Mouse (Mus musculus) yolk sac, embryonic 10.5 days (tissue): ENCODE measurements around the gene Lrrc36.
A peak's percentile ranks its signal among the peaks of the same experiment; 100 is the strongest.

Source experiments
- DNase-seq: peaks from one replicate; pipeline ENCODE4 v3.0.0-alpha.2; 2017; ENCODE audit warnings: low spot score

Lrrc36 gene

DNA sequence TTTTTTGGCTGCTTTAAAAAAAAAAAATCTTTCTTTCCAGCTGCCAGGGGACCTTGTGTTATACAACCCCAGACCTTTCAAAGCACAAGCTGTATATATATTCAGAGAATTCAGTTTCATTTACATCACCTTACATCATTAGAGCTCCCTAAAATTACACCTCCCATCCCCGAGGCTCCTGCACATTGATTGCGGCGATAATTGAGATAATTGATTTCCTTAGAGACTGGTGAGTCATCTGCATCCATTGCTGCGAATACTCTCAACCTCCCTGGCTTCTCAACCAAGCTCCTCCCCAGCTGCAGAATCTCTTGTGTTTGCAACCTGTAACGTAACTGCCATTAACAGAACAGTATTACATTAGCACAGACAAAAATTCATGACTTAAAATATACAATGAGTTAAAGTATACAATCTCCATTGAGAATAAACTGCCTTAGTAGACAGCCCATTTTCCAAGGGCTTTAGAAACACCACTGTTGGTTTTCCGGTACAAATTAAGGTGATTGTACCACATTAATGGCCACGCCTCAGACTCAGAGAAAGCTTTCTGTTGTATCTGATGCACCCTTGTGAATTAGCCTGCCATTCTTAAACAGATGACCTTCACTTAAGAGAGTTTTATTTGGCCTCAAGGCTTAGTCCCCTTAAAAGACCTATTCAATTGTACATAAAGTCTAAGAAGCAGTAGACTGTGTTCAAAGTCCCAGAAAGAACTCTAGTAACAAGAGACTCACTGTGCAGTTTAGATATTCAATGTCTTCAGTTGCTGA, 18.6 kb downstream of the Lrrc36 start:
- DNase-seq: no peak

DNA sequence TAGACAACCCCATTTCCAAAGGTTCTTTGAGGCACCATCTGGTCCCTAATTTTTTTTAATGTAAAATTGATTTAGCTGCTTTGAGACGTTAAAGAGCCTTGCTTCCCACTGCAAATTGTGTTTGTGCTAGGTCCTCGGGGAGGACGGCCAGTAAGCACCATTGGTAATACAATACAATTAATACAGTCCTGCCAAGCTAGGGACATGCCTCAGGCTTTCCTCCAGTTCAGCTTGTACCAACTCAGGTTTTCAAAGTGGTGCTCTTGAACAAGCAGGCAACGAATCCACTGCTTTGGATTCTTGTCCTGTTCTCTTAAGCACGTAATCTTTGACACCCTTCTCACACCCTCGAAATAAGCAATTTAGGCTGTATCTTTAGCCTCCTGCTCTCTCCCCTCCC, 19.6 kb downstream of the Lrrc36 start:
- no peak for DNase-seq

DNA sequence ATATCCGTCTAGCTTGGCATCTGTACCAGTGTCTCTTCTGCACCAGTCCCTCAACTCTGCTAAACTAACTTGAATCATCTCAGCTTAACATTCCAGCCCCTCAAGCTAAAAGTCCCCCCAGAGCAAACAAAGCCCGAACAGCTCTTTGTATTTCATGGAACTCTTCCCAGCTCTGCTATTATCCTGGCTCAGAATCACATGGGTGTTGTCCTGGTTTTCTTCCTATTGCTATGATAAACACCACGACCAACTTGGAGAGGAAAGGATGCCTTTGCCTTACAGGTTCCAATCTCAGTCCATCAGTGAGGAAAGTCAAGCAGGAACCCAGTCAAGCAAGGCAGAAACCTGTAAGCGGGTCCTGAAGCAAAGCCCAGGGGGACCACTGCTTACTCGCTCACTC, 20.1 kb downstream of the Lrrc36 start:
- no peak for DNase-seq

DNA sequence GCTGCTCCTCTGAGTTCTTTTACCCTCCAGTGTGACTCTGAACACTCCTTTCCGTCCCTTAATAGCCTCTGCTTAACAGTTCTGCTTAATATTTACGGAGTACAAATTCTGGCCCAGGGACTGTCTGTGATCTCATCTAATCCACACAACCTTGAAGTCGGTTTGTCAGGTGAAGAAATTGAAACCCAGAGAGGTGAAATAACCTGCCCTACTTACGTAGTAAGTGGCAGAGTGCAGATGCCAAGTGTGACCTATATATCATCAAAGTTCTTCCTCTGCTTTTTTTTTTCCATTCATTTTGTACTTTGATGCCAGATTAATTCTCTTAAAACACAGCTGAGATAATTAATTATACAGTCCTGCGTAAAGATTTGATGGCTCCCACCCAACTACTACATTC, 20.8 kb downstream of the Lrrc36 start:
- DNase-seq: no peak

DNA sequence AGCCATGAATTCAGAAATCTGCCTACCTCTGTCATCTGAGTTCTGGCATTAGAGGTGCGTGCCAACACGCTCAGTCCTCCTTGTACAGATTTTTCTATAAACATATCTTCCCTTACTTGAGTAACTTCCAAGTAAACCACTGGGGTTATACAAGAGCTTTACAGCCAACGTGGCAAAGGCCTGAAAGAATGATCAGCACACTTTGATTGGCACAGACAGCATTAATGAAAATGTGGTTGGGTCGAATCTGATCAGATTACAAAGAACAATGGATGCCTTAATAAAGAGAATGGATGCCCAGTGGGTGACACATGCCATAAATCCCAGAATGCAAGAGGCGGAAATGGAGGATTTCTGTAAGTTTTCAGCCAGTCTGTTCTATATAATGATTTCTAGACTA, 22.8 kb downstream of the Lrrc36 start:
- no peak for DNase-seq

DNA sequence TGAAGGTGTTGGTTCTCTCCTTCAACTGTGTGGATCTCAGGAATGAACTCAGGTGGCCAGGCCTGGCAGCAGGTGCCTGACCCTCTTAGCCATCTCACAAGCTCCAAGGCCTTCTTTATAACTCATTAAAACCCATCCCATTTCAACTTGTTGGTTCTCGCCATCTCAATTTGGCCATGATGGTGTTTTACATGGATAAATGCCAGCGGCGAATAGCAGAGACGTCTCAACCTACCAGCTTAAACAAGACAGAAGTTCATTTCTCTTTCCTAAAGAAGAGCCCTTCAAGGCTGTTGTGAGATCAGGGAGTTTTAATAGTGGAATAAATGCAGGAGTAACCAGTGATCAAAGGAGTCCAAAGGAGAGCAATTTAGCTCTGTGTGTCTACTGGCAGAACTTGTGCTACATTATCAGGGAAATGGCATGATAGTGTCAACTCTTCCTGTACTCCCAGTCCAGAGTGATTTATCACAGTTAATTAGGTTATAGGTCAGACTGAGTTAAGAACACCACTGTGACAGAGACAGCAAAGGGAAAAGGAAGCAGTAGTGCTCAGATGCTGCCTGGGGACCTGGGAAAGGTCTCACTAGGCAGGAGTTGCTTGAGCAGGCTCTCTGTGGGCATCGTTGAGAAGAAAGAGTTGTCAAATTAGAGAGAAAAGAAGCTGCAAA, 23.8 kb downstream of the Lrrc36 start:
- DNase-seq: no peak

DNA sequence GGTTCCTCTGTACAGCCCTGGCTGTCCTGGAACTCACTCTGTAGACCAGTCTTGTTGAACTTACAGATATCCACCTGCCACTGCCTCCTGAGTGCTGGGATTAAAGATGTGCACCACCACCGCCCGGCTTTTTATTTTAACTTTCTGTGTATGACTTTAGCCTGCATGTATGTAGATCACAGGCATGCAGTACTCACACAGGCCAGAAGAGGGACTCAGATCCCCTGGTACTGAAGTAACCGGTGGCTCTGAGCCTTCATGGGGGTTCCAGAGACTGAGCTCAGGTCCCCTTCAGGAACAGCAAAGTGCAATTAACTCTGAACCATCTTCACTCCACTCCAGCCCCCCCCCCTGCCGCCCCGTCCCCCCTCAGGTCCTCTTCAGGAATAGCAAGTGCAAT, 25.5 kb downstream of the Lrrc36 start:
- DNase-seq: no peak

DNA sequence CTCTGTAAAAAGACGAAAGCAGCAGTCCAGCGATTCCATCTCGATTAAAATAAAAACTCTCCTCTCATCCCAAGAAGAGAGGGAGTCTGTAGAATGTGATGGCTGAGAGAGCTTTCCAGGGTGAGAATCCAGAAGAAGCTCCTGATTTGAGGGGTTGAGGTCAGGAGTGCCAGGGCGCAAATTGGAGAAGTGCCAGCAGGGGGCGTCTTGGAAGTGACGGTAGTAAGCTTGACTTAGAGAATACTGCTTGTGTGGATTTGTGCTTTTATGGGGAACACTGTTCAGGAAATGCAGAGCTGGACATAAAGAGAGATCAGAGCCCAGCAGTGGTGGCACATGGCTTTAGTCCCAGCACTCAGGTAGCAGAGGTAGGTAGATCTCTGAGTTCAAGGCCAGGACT, 28.1 kb downstream of the Lrrc36 start:
- peak; percentile 41 for DNase-seq

DNA sequence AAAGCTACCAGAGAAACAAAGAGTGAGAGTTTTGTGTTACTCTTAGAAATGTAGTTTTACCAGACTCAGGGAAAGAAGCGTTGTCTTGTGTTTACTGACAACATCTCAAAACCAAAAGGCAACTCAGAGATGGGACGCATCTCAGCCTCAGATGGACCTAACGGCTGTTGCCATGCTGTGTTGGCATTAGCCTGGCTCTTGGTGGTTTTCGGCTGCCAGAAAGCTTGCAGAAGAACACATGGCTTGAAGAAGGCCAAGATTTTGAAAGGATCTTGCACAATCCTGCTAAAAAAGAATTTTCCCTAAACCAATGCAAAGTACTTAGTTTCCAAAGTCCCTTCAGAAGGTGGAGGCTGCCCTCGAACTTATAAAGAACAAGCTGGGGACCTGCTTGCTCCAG, 29.3 kb downstream of the Lrrc36 start:
- no peak for DNase-seq

DNA sequence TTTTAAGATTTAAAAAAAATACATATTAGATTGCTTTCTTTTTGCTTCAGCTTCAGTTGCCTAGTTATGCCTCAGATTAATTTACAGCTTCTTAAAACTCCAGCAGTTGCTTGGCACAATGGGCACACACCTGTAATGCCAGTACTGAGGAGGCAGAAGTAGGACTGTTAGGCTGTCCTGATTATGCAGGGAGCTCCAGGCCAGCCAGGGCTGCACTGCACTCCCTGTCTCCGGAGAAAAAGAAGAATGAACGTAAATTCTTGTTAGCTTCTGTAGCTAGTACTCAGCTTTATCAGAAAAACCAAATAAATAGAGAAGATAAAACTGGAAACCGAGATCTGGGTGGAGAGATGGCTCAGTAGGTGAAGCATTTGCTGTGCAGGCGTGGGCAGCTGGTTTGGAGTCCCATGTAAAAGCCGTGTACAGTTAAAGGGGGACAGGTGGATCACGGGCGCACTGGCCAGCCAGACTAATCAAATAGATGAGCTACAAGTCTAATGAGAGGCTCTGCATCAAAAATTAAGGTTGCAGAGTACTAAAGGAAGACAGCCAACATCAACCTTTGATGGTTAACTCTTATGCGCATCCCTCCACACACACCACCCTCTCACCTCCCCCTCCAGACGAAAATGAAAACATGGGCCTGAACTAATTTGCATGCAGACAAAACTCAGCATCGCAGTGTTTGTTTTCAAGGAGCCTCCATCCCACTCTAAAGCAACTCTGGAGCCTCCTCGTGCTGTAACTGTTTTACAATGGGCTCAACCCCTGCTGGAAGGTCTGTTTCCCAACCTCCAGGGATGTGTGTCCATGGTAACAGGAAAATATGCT, 32.1 kb downstream of the Lrrc36 start:
- peak; percentile 18 for DNase-seq

DNA sequence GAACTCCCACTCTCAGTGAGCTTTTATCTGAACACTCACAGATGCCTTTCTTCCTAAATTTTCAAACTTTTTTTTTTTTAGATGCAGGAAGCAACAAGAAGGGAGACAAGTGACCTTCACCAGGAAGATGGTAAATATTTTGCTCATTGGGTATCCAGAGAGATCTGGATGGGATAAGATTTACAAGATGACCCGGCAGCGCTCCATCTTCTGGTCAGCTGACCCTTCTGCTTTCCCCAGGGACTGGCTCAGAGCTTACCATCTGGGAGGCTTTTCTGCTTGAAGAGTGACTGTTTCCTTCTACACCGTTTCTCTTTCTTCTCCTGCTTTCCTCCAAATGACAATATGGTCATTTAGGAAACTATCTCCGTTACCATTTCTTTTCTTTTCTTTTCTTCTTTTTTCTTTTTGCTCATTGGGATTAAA, 32.8 kb downstream of the Lrrc36 start:
- DNase-seq: peak; percentile 12

DNA sequence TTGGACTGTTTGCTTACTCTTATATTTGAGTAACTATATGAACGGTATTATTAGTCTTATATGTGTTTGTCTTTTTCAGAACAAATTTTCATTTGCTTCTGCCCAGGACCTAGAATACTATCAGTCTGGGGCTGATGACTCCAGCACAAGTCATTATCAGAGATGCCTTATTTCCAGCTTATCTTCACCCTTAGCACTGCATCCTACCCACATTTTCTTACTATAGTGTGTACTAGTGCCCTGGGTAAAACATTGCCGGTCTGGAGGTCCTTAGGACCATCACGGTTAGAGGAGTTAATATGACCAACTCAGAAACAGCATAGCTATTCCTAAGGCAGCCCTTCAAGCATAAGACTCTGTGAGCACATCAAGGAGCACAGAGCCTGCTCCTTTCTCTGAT, 34.8 kb downstream of the Lrrc36 start:
- no peak for DNase-seq

DNA sequence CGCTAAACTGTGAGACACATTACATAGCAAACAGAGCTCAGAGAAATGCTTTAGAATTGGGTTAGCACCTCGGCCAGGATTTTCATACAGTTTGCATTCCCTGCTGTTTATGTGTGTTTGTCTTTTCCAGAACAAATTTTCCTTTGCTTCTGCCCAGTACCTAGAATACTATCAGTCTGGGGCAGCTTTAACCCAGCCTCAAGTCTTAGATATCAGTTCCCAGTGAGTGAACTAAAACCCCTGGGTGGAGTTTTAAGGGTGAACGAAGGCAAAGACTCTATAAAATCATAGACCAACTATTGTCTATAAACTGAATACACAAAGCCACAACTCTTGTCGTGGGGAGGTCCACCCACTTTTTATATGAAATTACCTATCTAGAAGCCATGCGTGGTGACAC, 35.2 kb downstream of the Lrrc36 start:
- DNase-seq: no peak

DNA sequence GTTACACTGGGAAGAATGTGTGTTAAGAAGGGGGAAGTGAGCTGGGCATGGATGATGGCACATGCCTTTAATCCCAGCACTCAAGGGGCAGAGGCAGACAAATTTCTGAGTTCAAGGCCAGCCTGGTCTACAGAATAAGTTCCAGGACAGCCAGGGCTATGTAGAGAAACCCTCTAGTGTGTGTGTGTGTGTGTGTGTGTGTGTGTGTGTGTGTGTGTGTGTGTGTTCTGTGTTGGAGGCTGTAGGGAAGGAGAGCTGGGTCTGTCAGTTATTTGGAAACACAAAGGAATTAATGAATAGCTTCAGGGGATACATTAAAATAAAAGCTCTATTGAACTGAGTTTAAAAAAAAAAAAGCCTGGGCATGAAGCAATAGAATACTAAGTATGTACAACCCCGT, 37.6 kb downstream of the Lrrc36 start:
- DNase-seq: no peak

DNA sequence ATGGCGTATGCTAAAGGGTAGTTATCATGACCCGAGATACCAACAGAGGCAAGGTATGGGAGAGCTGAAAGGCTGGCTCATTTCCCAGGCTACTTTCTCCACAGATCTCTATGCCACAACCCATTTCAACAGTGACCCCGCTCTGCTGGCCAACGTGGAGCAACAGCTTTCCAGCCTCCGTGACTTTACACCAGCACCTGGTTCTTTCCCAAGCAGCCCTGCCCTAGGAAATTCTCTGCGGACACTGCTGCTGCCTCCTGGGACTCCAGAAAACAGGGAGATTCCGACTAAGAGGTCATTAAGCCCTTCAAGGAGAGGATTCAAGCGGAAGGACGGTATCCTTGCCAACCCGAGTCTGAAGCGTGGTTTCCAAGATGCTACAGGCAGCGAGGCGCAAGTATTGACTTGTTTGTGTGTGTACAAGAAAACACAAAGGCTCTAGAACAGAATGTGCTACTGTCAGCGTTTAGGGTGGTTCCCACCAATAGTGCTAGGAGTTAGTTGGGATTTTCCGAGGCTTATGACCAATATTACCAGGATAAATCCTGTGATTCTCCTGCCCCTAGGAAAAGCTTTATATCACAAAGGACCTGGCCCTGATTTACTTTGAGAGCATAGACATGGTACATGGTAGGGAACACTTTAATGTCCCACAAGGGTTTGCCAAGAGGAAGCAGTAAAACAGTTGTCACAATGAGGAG, 38.7 kb downstream of the Lrrc36 start:
- DNase-seq: no peak

DNA sequence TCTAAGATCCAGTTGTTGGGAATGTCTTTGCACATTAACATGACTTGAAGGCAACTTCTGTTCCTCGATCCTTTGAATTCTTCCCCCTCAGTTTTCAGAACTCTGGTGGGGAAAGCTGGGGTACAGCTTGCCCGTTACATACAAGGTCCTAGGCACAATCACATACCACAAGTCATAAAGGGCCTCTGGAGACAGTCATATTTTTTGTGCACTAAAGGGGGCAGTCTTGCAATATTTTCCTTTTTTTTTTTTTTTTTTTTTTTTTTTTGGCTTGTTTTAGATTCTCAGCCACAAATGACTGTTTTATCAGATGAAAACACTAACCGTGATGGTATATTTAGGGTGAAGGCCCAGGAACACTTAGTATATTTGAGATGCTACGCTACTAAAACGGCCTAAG, 39.9 kb downstream of the Lrrc36 start:
- DNase-seq: no peak

DNA sequence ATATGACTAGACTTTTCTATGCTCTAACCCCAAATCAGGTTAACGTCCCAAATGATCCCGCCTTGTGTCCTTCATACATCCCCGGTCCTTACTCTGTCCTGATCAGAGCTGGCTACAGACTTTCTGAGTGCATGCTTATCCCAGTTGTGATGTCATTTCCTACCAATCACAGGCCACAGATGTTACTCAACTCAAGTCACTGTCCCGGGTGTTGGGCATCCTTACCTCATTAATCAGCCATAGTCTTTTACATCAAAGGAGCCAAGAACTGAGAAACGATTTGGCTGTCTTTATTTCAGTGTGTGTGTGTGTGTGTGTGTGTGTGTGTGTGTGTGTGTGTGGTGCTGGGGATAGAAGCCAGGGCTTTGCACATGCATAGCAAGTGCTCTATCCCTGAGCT, 40.7 kb downstream of the Lrrc36 start:
- DNase-seq: no peak

DNA sequence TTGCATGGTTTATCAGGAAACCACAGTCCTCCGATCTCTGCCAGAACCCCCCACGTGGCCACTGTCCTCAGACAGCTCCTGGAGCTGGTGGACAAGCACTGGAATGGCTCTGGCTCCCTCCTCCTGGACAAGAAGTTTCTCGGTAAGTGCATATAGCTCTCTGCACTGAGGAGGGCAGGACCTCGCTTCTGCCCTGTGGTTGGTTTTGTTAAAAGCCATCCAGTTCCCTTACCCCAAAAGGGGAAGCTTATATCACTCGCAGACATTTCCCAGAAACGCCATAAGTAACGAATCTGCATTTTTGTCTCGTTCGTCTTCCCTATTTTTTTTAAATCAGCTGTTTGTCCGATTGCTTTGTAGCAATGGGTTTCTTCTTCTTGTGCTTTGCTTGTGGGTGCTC, 41.8 kb downstream of the Lrrc36 start:
- no peak for DNase-seq

DNA sequence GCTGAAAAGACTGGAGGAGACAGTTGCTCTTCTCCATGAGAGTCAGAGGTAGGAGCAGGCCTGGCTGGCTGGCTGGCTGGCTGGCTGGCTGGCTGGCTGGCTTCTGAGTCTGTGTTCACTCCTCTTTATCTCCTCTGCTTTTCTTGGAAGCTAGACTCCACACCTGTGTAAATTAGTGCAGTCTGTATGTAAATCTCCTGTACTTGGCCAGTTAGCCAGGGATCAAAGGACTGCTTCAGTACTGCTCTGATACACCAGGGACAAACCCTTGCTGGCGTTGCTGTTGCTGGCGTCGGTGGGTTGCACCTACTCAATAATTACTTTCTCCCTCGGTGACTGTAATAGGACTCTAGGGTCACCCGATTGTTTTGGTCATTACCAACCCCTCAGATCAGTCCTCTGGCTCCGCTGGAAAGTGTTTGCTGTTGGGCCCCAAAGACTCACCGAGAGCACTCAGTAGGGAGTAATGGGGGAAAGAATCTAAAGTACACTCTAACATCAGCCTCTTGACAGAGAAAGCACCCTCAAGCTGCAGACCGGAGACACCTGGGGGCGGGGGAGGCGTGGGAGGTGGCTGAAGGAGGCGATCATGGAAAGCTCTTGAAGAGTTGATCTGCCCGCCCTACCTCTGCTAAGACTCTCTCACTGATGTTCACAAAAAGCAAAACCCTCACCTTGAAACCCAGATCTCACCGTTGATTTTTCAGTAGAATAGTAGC, 47.9 kb downstream of the Lrrc36 start:
- DNase-seq: no peak

DNA sequence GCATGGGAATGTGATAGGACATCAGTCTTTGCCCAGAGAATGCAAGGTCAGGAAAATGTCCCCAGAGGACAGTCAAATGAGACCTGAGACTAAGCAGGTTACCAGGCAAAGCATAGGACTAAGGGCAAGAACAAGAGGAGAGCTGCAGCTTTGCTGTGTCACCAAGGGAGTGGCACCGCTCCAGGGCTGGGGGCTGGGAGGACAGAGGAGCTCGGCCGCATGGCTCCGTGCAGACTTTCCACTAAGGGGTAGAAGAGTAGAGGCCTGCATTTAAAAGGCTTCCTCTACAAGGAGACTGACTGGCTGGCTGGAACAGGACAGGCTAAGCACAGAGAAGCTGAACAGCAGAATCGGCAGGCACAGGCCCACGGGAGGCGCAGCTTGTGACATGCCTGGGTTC, 51.2 kb downstream of the Lrrc36 start:
- no peak for DNase-seq

DNA sequence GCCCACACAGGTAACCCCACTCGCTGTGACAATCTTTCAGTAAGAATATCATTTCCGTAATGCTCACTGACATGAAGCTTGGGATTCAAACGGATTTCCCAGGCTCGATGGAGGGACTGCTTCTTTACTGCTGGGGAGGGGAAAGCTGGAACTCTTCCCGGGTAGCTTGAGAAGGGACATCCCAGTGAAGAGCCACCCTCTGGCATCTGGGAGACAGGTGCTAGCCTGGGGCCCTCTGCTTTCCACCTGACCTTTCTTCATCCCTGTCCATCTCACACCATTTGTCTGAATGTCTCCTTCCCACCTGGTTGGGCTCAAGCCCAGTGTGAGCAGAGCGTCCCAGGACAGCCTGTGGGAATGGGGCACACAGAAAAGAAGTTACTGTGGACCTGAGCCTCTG, 52.9 kb downstream of the Lrrc36 start:
- DNase-seq: no peak
